Mouse (Mus musculus) gastrocnemius, postnatal 36 days (tissue): ENCODE measurements around the gene Vmn2r7. TPM values are rescaled to one million over a fixed set of nuclear protein-coding genes. Genes with fewer than 3 reads are reported as not detected.
"Not testable (repeated sequence)": the region's sequence is repeated elsewhere in the genome, so short reads cannot be mapped to it uniquely, and the experiment has no call there.

ENCODE experiments used
- DNase-seq, 2 experiments: peaks; one replicate each; pipeline ENCODE4 v3.0.0; 2022
- intact Hi-C: fragments of 180-260 bp; cut with DNase I; formaldehyde crosslinking; loops from one replicate; pipeline ENCODE4 v1.15.1; 2025
- long read RNA-seq, 2 experiments: library from polyadenylated mRNA; stranded (forward); transcript quantifications; one replicate each; pipeline ENCODE4 v2.0.0; 2021
- total RNA-seq, 2 experiments: library from RNA; stranded (reverse); gene quantifications; 2 replicates each; pipeline ENCODE4 v1.2.3; 2021

Gene Vmn2r7
- total RNA-seq: not detected
- long read RNA-seq, experiment 1: 0 reads
- long read RNA-seq, experiment 2: 0 reads

DNA sequence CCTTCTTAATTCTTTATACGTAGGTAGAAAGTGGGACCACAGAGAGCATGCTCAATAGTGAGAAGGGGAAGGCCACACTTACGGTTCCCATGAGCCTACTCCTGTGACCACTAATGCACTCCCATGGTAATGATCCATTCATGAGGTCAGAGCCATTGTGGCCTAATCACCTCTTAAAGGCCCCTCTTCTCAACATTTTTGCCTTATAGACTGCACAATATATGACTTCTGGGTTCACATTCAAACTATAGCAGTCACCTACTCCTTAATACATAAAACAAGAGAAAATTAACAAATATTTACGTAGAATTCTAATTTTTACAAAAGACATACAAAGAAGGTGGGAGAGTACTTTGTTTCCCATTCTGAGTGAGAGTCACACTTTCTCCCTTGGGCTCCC is at the start of gene Vmn2r7:
Vmn2r7 (minus strand) TSS at position 101 of the 400 bp plus-strand sequence.
- intact Hi-C loops, DNase-seq: not testable (repeated sequence)

DNA sequence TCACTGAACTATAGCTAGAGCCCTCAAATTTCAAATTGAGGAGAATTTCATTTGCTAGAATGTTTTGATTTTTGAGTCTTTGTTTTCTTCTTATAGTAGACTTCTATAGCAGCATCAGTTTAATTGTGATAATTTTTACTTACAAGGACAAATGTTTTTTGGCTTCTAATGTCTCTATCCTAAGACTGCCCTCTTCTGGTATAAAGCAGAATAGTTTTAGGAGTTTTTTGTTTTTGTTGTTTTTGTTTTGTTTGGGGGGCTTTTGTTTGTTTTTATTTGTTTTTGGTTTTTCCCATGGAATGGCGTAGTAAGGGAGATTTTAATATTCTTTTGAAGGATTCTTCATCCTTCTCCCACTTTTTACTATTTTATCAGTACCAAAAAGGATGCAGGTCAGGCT is 45.2 kb upstream of the Vmn2r7 start:
- DNase-seq: no peak
- intact Hi-C loops: no loop called here

DNA sequence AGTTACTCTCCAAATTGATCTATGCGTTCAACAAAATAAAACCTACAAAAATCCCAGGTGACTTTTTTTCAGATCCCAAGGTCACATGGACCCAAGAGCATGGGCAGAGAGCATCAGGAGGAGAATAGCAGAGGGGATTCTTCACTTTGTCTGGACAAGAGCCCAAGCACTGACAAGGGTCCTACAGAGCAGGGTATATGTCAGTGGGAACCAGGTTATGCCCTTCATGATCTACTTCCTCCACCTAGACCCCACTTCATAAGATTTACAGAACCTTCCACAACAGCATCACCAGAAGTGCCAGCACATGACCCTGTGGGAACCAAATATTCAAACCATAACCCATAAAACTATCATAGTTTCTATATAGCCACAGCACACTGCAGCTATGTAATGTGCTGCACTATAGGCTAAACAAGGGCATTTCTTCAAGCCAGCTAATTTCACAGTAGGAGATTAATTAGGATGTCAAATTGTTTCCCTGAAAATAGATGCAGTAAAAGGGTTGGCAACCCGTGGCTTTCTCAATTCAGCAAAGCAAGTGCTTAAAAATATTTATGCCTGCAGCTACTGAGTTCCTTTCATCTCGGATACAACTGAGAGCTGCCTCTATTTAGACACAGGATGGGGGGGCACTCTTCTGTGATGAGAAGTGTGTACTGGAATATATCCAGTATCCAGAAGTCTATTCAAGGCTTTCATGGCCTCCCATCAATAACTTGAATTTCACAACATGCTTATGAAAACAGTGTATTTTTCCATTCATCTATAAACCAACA is 33.8 kb upstream of the Vmn2r7 start:
- intact Hi-C loops: no loop called here
- no peak for DNase-seq

DNA sequence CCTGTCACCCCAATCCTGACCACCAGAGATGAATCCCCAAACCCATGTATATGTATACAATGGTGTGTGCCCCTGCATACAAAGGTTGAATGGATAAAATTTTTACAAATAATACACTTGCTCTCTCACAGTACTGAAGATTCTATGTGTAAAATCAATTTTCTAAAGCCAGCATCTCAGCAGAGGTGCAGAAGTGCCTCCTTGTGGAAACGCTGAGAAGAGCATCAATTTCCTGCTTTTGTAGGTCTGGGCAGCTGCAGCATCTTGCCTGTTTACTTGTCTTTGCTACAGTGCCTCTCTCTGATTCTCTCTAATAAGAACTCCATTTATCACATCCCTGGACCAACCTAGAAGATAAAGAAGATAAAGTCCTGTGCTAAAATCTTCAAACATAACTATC is 32.1 kb upstream of the Vmn2r7 start:
- intact Hi-C loops: no loop called here
- DNase-seq: no peak

DNA sequence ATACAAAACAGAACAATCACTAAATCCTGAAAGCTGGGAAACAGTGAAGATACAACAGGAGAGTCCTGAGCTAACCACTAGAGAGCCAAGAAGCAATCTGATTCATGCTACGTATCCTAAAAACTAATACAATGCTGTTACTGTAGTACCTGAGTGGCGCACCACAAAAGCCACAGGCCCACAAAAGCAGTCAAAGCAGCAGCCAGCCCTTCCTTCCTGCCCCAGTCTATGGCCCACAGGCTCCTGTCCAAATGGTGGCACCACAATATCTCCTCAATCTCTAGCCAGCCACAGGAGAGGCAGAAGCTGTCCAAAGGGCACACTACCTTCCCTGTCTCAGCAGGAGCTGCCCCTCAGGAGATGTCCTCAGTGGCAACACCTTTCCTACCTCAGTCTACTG is 1.7 kb downstream of the Vmn2r7 start:
- no peak for DNase-seq
- intact Hi-C loops: no loop called here

DNA sequence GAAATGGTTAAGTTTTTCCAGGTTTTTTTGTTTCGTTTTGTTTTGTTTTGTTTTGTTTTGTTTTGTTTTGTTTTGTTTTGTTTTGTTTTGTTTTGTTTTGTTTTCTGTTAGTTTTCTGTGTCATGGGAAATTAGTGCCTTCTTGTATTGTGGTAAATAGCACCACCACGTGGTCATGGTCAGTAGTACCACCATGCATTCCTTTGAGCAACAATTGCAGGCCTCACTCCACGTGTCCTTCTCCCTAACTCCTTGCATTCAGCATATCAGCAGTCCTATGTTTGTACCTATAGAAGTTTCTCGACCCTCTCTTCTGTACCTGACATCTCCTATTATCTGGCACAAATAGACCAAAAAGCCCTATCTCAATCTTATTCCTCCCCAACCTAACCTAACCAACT is 2.3 kb downstream of the Vmn2r7 start:
- intact Hi-C loops: no loop called here
- DNase-seq: peak in 1 of 2 experiments; percentile 12

DNA sequence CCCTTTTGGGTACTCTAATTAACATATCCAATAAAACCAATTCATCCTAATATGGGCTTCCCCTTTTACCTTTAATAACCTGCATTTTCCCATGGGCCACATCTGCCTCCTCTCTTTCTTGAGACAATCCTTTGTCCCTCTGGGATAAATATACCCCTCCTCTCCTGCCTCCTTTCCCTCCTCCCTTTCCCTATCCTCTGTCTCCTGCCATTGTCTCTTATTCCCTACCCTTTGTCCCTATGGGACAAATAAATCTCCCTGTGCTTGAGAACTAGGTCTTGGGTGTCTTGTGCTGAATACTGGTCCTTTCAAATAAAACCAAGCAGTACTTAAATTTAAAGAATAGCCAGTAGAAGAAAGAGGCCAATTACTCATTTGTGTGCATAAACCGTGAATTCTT is 13.4 kb downstream of the Vmn2r7 start:
- intact Hi-C loops: no loop called here
- no peak for DNase-seq

DNA sequence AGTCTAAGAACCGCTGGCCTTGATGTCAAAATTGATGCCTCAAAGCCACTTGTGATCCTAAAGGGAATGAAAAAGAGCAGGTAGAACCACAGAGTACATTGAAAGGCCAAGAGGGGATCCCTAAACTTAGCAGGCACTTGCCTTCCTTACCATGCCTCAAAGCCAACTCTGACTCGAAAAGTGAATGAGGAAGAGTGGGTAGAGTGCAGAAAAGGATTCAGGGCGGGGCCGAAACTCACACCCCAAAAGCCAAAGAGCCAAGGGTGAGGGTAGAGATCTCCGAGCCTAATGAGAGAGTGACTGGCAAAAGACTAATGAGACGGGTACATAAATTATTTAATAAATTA is 53.3 kb downstream of the Vmn2r7 start:
- intact Hi-C loops: loop anchor here (2.0 kb wide), 1 partner anchor 752 kb away; no protein-coding TSS in a partner anchor
- no peak for DNase-seq

DNA sequence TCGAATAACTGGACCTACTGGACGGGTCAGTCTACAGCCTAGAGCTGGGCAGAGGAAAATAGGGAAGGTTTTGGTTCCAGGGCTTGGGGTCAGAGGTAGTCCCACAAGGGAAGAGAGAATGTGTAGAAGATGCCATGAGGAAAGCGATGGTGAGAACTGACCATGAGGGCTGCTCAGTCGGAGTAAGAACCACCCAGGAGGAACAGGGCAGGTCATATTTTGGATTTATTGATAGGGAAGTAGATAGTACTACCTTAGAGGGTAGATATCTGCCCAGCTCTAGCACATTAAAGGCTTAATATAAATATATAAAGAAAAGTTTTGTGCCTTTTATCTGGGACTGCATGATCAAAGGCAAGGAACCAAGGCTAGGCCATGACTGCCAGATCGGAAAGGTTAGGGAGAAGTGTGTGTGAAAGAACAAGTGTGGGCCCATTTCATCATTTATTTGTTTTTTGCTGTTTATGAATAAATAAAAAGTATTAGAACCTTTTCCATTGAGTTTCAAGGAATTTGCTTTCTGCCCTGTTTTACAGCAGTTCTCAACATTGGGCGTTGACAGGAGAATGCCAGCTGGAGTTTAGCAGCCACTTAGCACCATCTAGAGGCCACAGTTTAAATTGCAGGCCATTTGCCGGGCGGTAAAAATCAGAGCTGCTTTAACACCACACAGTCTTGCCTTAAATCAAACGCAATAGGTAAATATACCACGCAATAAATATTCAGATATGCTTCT is 53.9 kb downstream of the Vmn2r7 start:
- peak; percentile 11 to 23 for DNase-seq

DNA sequence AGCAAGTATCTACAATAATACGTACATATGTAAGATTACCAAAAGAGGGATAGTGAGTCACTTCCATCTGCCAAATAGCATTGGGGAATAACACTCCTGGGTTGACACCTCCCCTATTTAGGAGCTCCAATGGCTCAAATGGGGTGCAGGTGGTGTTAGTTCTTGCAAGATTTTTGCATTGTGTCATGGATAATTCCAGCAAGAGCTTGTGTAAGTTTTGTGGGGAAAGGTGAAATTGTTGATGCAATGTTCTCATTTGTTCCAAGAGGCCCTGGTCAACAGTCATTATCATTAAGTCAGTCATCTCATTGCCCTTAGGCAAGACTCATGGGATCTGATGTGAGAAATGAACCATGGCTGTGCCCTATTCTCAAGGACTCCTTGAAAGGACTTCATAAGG is 61.7 kb downstream of the Vmn2r7 start:
- intact Hi-C loops: no loop called here
- no peak for DNase-seq

More for the DNA sequence above, 53.9 kb downstream of the Vmn2r7 start:
- intact Hi-C loops: loop anchor here (2.0 kb wide), 1 partner anchor 752 kb away; no protein-coding TSS in a partner anchor

DNA sequence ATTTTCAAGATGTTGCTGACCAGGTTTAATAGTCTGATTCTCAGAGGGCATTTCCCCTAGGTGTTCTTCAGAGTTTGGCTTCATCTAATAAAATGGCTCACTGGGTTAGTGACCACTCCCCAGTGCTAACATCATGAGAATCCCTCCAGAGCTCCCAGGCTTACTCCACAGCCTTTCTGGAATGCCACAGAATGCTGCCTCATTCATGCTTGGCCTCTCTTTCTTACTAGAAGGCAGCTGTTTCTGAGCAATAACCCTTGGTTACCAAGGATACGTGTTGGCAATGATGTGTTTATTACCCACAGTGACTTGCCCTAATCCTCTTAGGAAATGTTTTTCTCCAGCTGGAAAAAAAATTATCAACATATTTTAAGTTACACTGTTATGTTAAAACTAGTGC is 72.4 kb downstream of the Vmn2r7 start:
- intact Hi-C loops: no loop called here
- DNase-seq: no peak

DNA sequence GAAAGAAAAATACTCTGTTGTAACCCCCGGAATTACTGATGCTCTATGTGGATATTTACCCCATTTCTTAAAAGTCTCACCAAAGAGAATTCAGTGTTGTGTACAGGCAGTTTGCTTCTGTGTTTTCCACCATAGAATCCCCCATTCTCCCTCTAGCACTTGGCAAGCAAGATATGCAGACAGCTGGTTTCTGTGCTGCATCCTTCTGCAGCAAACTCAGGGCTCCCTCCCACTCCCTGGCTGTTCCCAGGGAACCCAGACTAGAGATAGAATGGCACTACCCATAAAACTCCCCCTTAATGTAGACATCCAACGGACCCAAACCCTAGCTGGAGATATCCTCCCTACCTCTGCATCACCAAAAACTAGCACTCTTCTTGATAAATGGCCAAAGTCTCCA is 88.4 kb downstream of the Vmn2r7 start:
- intact Hi-C loops: no loop called here
- no peak for DNase-seq

DNA sequence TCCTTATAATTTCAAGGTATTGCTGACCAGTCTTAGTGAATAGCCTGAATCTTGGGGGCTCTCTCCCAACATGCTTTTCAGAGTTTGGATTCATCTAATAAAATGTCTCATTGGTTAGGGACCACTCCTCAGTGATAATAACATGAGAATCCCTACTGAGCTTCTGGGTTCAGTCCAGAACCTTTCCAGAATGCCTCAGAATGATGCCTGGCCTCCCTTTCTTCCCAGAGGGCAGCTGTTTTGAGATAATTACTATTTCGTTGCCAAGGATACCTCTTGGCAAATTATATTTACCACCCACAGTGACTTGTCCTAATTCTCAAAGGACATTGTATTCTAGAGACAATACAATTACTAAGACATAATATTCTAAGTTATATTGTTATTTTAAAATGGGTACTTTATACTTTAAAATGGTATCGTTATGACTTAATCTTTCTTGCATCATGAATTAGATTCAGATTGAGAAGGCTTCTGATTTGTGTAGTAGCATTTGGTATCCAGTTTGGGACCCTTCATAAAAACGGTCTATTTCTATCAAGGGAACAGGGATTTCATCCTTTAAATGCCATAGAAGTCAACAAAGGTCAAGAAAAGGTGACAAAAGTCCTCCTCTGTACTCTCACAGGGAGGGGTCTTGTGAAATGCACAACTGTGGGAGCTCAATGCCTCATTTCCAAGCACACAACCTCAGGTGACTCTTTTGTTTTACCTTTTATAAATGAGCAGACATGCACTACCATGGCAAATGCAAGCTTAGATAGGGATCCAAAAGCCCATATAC is 117.2 kb downstream of the Vmn2r7 start:
- intact Hi-C loops, DNase-seq: not testable (repeated sequence)

DNA sequence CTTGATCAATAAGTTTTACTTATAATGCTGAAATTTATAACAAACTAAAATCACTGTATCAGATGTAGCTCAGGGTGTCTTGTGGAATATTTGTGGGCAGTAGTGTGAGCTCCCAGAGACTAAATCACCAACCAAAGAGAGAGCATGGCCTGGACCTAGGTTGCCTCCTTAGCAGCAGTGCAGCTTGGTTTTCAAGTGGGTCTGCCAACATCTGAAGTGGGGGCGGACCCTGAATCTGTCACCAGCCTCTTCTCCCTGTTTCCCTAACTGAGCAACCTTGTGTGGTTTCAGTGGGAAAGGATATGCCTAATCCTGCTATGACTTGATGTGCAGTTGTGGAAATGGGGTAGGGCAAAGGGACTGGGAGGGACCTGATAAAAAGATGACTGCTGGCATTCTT is 118.8 kb downstream of the Vmn2r7 start:
- DNase-seq, intact Hi-C loops: not testable (repeated sequence)

DNA sequence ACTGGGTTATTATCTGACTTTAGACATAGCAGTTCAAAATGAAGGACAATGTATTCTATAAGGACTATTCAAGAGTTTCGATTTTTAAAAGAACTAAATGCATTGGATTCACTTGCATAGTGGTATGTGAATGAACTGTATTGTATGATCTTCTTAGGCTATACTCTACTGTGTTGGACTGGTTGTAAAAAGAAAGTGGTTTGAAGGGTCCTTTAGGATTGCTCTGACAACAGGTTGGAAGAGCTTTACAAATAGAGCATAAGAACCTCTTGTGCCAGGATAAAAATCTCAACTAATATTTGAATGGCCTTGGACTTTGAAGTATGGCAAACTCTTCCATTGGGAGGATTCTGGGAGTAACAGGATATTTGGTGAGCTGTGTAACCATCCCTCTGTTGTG is 168.5 kb downstream of the Vmn2r7 start:
- DNase-seq, intact Hi-C loops: not testable (repeated sequence)
